Mouse (Mus musculus) kidney, embryonic 15.5 days (tissue): Measurements from ENCODE around the gene 2900026A02Rik. TPM values are rescaled to one million over a fixed set of nuclear protein-coding genes. Genes with fewer than 3 reads are reported as not detected.

Experiments
- ATAC-seq: fragments of 200-750 bp; cut with Nextera tagmentation; replicated peaks from 2 replicates; pipeline ENCODE4 v1.8.0; 2017; ENCODE audit warnings: moderate TSS enrichment; ENCODE audit not compliant: low FRiP score
- H3K27ac ChIP-seq: fragments of 300-500 bp; sonication (generic); 2 replicates; pipeline ENCODE4 v1.5.1; 2015; ENCODE audit warnings: mild to moderate bottlenecking, inconsistent platforms
- H3K27me3 ChIP-seq: fragments of 300-500 bp; sonication (generic); 2 replicates; pipeline ENCODE4 v1.6.1; 2015; ENCODE audit warnings: inconsistent platforms
- H3K36me3 ChIP-seq: fragments of 300-500 bp; sonication (generic); 2 replicates; pipeline ENCODE4 v1.6.1; 2015; ENCODE audit warnings: inconsistent platforms
- H3K4me1 ChIP-seq: fragments of 300-500 bp; sonication (generic); 2 replicates; pipeline ENCODE4 v1.6.1; 2015; ENCODE audit warnings: inconsistent platforms
- H3K4me2 ChIP-seq: fragments of 300-500 bp; sonication (generic); 2 replicates; pipeline ENCODE4 v1.6.1; 2015; ENCODE audit warnings: moderate library complexity, mild to moderate bottlenecking, inconsistent platforms
- H3K4me3 ChIP-seq: fragments of 300-500 bp; sonication (generic); replicated peaks from 2 replicates; pipeline ENCODE4 v1.5.1; 2015; ENCODE audit warnings: mild to moderate bottlenecking, inconsistent platforms
- H3K9ac ChIP-seq: fragments of 300-500 bp; sonication (generic); 2 replicates; pipeline ENCODE4 v1.6.1; 2015; ENCODE audit warnings: mild to moderate bottlenecking, inconsistent platforms
- H3K9me3 ChIP-seq: fragments of 300-500 bp; sonication (generic); replicated peaks from 2 replicates; pipeline ENCODE4 v1.6.1; 2016; ENCODE audit warnings: inconsistent platforms
- WGBS: fragments of 180-500 bp; shearing (Covaris S2); methylation state at CpG from one replicate; pipeline ENCODE4 v1.1.7; 2015; ENCODE audit warnings: mixed read lengths; 5-methylcytosine and 5-hydroxymethylcytosine counted together
- polyA plus RNA-seq: library from polyadenylated mRNA; unstranded; fragments of >200 nt; fragmentation: Nextera tagmentation; extraction: Ambion mirVana; gene quantifications from 2 replicates; pipeline ENCODE4 v1.2.1, GENCODE M21; 2015

2900026A02Rik gene
- polyA plus RNA-seq, 1 experiment from 2014 or later = 7.5 TPM

DNA sequence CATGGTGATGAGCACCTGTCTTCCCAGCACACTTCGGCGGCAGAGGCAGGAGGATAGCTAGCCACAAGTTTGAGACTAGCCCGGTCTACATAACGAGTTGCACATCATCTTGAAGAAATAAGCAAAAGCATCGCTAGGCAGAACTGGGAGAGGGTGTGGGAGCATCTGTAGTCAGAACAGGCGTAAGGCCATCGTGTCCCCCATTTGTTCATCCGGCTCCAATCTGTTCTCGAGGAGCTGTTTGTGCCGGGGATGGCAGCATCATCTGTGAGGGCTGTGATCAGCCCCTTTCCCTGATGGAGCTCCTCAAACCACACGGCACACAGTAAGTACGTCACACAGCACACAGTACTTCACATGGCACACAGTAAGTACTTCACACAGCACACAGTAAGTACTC, 94.6 kb downstream of the 2900026A02Rik start:
- Histone ChIP-seq H3K4me2 (no peak overlapping the region), H3K9ac (no peak overlapping the region), H3K36me3 (no peaks in the 10 kb centered on the region), H3K4me1 (peaks cover 59% of the 10 kb centered on the region), H3K27me3 (no peaks in the 10 kb centered on the region), H3K9me3 (no peaks in the 10 kb centered on the region), H3K27ac (0 out of 2 replicates have a peak overlapping the region, but pooled peaks have one; percentile 48), H3K4me3 (no peak overlapping the region)
- WGBS = 86% methylated on average over 12 of the region's 12 CpGs
- ATAC-seq = no peak

DNA sequence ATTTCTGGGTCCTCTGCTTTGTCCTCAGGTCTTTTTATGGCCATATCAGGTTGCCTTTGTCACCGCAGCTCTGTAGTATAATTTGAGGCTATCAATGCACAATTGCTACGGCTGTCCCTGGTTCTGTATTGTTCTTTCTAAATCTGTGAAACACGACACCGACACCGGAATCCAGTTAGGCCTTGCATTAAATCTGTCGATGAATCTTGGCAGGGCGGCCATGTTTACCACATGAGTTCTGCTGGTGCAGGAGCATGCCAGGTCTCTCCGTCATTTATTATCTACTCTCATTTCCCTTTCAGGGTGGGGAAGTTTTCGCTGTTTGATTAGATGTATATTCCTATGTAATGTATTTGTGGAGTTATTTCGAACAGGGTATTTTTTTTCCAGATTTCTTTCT, 97.3 kb downstream of the 2900026A02Rik start:
- WGBS = 45% methylated on average over 10 of the region's 10 CpGs
- 0 out of 2 replicates have a peak overlapping the region, but pooled peaks have one; percentile 27 for H3K27ac ChIP-seq
- ATAC-seq = no peak
- H3K9me3 ChIP-seq = no peaks in the 10 kb centered on the region
- H3K27me3 ChIP-seq = no peaks in the 10 kb centered on the region
- no peaks in the 10 kb centered on the region for H3K36me3 ChIP-seq
- peaks cover 84% of the 10 kb centered on the region for H3K4me1 ChIP-seq
- H3K9ac ChIP-seq = no peak overlapping the region
- H3K4me2 ChIP-seq = no peak overlapping the region
- no peak overlapping the region for H3K4me3 ChIP-seq

GRCm38 (mm10) chr5:113122326-113123054, 98.5 kb downstream of the 2900026A02Rik start:
- H3K4me2 ChIP-seq = no peak overlapping the region
- no peaks in the 10 kb centered on the region for H3K27me3 ChIP-seq
- peaks cover 78% of the 10 kb centered on the region for H3K4me1 ChIP-seq
- no peaks in the 10 kb centered on the region for H3K36me3 ChIP-seq
- H3K4me3 ChIP-seq = no peak overlapping the region
- H3K9me3 ChIP-seq = no peaks in the 10 kb centered on the region
- ATAC-seq = no peak
- 31% methylated on average over 12 of the region's 12 CpGs for WGBS
- H3K27ac ChIP-seq = peak overlapping the region; percentile 78; the same call in 1 of the 2 replicates
- no peak overlapping the region for H3K9ac ChIP-seq

- H3K27me3 ChIP-seq = no peaks in the 10 kb centered on the region
- H3K9me3 ChIP-seq = no peaks in the 10 kb centered on the region
- no peak overlapping the region for H3K4me3 ChIP-seq
- no peak overlapping the region for H3K9ac ChIP-seq
- peak overlapping the region; percentile 78 for H3K27ac ChIP-seq
- 0 out of 2 replicates have a peak overlapping the region, but pooled peaks have one; percentile 21 for H3K4me2 ChIP-seq
- no peak for ATAC-seq
- H3K4me1 ChIP-seq = peaks cover 75% of the 10 kb centered on the region
- WGBS = 52% methylated on average over 6 of the region's 6 CpGs
- H3K36me3 ChIP-seq = no peaks in the 10 kb centered on the region
Observed at GRCm38 (mm10) chr5:113121591-113121875, 99.5 kb downstream of the 2900026A02Rik start.

GRCm38 (mm10) chr5:113120741-113121590, 100.1 kb downstream of the 2900026A02Rik start:
- Histone ChIP-seq H3K9me3 (no peaks in the 10 kb centered on the region), H3K4me3 (no peak overlapping the region), H3K4me1 (peaks cover 77% of the 10 kb centered on the region), H3K27me3 (no peaks in the 10 kb centered on the region), H3K9ac (no peak overlapping the region), H3K27ac (peak overlapping the region; percentile 78), H3K4me2 (peak overlapping the region; percentile 21; the same call in 1 of the 2 replicates), H3K36me3 (no peaks in the 10 kb centered on the region)
- no peak for ATAC-seq
- WGBS = 16% methylated on average over 15 of the region's 15 CpGs

DNA sequence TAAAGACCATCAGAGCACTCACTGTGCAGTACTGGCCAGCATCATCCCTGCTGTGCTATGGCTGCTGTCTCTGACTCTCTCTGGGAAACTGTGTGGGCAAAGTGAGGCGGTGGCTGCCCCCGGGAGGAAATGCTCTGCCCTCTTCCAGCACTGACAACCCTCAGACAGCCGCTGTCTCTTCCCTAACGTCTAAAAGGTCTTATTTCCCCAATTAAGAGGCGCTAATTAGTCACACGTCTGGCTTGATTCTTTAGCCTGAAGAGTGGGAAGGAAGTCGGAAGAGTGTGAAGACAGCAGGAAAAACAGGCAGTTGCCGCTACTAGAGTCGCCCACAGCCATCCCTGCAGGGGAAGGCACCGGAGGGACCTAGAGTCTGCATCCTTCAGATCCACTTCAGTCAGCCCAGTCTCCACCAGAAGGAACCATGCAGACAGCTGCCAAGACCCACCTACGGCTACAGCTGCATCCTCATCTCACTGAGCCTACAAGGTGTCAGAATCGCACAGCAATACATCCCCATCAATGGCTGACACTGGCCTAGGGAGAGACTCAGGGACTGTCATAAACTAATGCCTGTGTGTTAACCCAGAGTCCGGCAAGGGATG, 101.1 kb downstream of the 2900026A02Rik start:
- H3K9ac ChIP-seq = no peak overlapping the region
- 37% methylated on average over 13 of the region's 13 CpGs for WGBS
- no peaks in the 10 kb centered on the region for H3K27me3 ChIP-seq
- no peak overlapping the region for H3K4me3 ChIP-seq
- H3K36me3 ChIP-seq = no peaks in the 10 kb centered on the region
- H3K4me2 ChIP-seq = no peak overlapping the region
- peak overlapping the region; percentile 76; the same call in 1 of the 2 replicates for H3K27ac ChIP-seq
- no peaks in the 10 kb centered on the region for H3K9me3 ChIP-seq
- H3K4me1 ChIP-seq = peaks cover 84% of the 10 kb centered on the region
- ATAC-seq = no peak

GRCm38 (mm10) chr5:113119291-113119690, 101.7 kb downstream of the 2900026A02Rik start:
- Histone ChIP-seq H3K4me2 (no peak overlapping the region), H3K9me3 (no peaks in the 10 kb centered on the region), H3K27me3 (no peaks in the 10 kb centered on the region), H3K4me3 (no peak overlapping the region), H3K9ac (no peak overlapping the region), H3K4me1 (peaks cover 84% of the 10 kb centered on the region), H3K27ac (peak overlapping the region; percentile 76), H3K36me3 (no peaks in the 10 kb centered on the region)
- ATAC-seq = no peak
- WGBS = 66% methylated on average over 9 of the region's 9 CpGs

GRCm38 (mm10) chr5:113118695-113119094, 102.3 kb downstream of the 2900026A02Rik start:
- Histone ChIP-seq H3K9me3 (no peaks in the 10 kb centered on the region), H3K4me1 (peaks cover 85% of the 10 kb centered on the region), H3K27me3 (no peaks in the 10 kb centered on the region), H3K4me2 (no peak overlapping the region), H3K9ac (no peak overlapping the region), H3K36me3 (no peaks in the 10 kb centered on the region), H3K4me3 (no peak overlapping the region), H3K27ac (peak overlapping the region; percentile 76)
- 30% methylated on average over 6 of the region's 6 CpGs for WGBS
- 0 out of 2 replicates have a peak, but pooled peaks have one; percentile 41 for ATAC-seq

DNA sequence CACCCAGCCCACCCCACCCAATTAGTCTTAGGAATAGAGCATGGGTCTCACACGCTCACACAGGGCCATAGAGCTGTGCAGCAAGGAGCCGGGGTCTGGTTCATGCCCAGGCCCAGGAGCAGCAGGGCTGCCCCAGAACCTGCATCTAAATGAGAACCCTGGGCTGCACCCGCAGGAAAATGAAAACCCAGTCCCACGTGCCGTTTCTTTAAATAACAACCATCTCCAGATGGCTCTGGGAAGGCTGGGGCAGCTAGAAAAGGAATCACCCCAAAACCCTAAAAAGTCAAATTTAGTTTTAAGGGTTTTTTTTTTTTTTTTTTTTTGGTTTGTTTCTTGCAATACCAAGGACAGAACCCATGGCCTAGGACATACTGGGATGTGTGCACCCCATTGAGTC, 103.7 kb downstream of the 2900026A02Rik start:
- peaks cover 85% of the 10 kb centered on the region for H3K4me1 ChIP-seq
- 79% methylated on average over 5 of the region's 5 CpGs for WGBS

GRCm38 (mm10) chr5:113115896-113116295, 105.1 kb downstream of the 2900026A02Rik start:
- Histone ChIP-seq H3K9me3 (no peaks in the 10 kb centered on the region), H3K36me3 (no peaks in the 10 kb centered on the region), H3K4me2 (no peak overlapping the region), H3K9ac (no peak overlapping the region), H3K27ac (0 out of 2 replicates have a peak overlapping the region, but pooled peaks have one; percentile 27), H3K4me3 (no peak overlapping the region), H3K27me3 (no peaks in the 10 kb centered on the region), H3K4me1 (peaks cover 84% of the 10 kb centered on the region)
- no peak for ATAC-seq
- 59% methylated on average over 10 of the region's 10 CpGs for WGBS

More for the DNA sequence above, 103.7 kb downstream of the 2900026A02Rik start:
- no peak overlapping the region for H3K27ac ChIP-seq
- no peaks in the 10 kb centered on the region for H3K27me3 ChIP-seq
- no peak for ATAC-seq
- no peaks in the 10 kb centered on the region for H3K36me3 ChIP-seq
- H3K9ac ChIP-seq = no peak overlapping the region
- H3K9me3 ChIP-seq = no peaks in the 10 kb centered on the region
- H3K4me3 ChIP-seq = no peak overlapping the region
- no peak overlapping the region for H3K4me2 ChIP-seq

- no peaks in the 10 kb centered on the region for H3K27me3 ChIP-seq
- peak overlapping the region; percentile 65 for H3K27ac ChIP-seq
- WGBS = 26% methylated on average over 20 of the region's 20 CpGs
- no peak overlapping the region for H3K4me3 ChIP-seq
- peaks cover 77% of the 10 kb centered on the region for H3K4me1 ChIP-seq
- H3K9me3 ChIP-seq = no peaks in the 10 kb centered on the region
- H3K9ac ChIP-seq = no peak overlapping the region
- H3K36me3 ChIP-seq = no peaks in the 10 kb centered on the region
- ATAC-seq = no peak
- H3K4me2 ChIP-seq = no peak overlapping the region
Observed at GRCm38 (mm10) chr5:113114264-113115225, 106.5 kb downstream of the 2900026A02Rik start.
